Mouse (Mus musculus): ENCODE data around the gene Kazn.

- TF ChIP-seq CTCF (IDR thresholded peaks at IDR 0.05; ENCODE audit: low read depth, low read length) = no peak
- no peak for TF ChIP-seq GATA1 (IDR thresholded peaks at IDR 0.05; ENCODE audit: borderline replicate concordance, low read length)
- TF ChIP-seq GATA2 (IDR thresholded peaks at IDR 0.05; ENCODE audit: borderline replicate concordance, low read depth, low read length) = no peak
Observed at GRCm38 (mm10) chr4:142285471-142285870, 46.3 kb upstream of the Kazn start.

Data from G1E (cell line).